Mouse (Mus musculus) megakaryocyte, embryonic 14.5 days (primary cell): Measurements from ENCODE around the gene Stx4a.

Source experiments
- FLI1 ChIP-seq: IDR thresholded peaks from 2 replicates; pipeline ENCODE4 v1.6.1; 2012; ENCODE audit warnings: low read length, inconsistent platforms, mixed read lengths
- GATA1 ChIP-seq: IDR thresholded peaks from 3 replicates; pipeline ENCODE4 v1.6.1; 2012; ENCODE audit warnings: mixed read lengths, low read length, inconsistent platforms, borderline replicate concordance

GRCm38 (mm10) chr7:127815954-127816821, 7.9 kb upstream of the Stx4a start:
- TF ChIP-seq GATA1 (no peak), FLI1 (no peak)
